15 mouse cellular contexts compared by ENCODE assay signal in genomic region chr10:89720796-89721195, GRCm38 (mm10). TPM values are rescaled to one million over a fixed set of nuclear protein-coding genes. Genes with fewer than 3 reads are reported as not detected.
DNase-seq lines count a peak whose midpoint lies in the region; ATAC-seq and TF ChIP-seq lines count a peak whose summit lies in the region.
"Had no signal": no experiment of that assay in that cellular context is flagged by ENCODE, and none has a peak within 500 bp of the region (broad histone marks: within the 10 kb centered on the region; RNA-seq: fewer than 3 reads in every experiment).

No protein-coding gene starts in this region.

- no peak for ATAC-seq in liver, embryonic 12.5 days
- no peak for ATAC-seq in hindbrain, postnatal 0 days

- TF ChIP-seq CTCF in liver, adult 2 months (IDR thresholded peaks at IDR 0.05; ENCODE audit: low read depth, low read length): no peak
- no peak for TF ChIP-seq CTCF in hindbrain, postnatal 0 days (IDR thresholded peaks at IDR 0.05; ENCODE audit: low read depth)

- TF ChIP-seq POLR2A in liver, adult 2 months (IDR thresholded peaks at IDR 0.05; ENCODE audit: extremely low read depth, insufficient read depth, low read length): no peak

- peak; percentile 82 to 92 for DNase-seq in adrenal gland, adult (ENCODE audit: inconsistent age in 2 of 2, low spot score in 1 of 2)
- no peak for DNase-seq in adrenal gland, postnatal 4 days (ENCODE audit: low spot score in 2 of 2)
- peak; percentile 30 to 34 for DNase-seq in heart, adult 9 months (ENCODE audit: low spot score in 2 of 2)
- DNase-seq in heart, postnatal 36 days: no peak
- peak; percentile 88 for DNase-seq in liver, adult 2 months (ENCODE audit: extremely low read depth, low read depth, low spot score)
- DNase-seq in thymus, postnatal 14 days: no peak
- no peak for DNase-seq in hindbrain, postnatal 0 days (ENCODE audit: low spot score)
- DNase-seq: cerebellum, adult 8-10 months; lung, adult 18-20 months; lung, postnatal 36 days; thymus, adult 18-20 months had no signal

- H3K27ac ChIP-seq in liver, adult 2 months (replicated peaks; ENCODE audit: insufficient read depth, low read depth, low read length): no peak overlapping the region
- H3K27ac ChIP-seq in liver, embryonic 12.5 days: no peak overlapping the region
- no peak overlapping the region for H3K27ac ChIP-seq in hindbrain, postnatal 0 days
- H3K27ac ChIP-seq: embryonic facial prominence, embryonic 15.5 days; forebrain, embryonic 12.5 days; midbrain, embryonic 10.5 days had no signal

- WGBS in liver, adult 2 months: 27% methylated on average over 3 of the region's 3 CpGs
- 86% methylated on average over 3 of the region's 3 CpGs for WGBS in liver, embryonic 12.5 days (ENCODE audit: insufficient replicate concordance)
- WGBS in hindbrain, postnatal 0 days: 85% methylated on average over 3 of the region's 3 CpGs

- no peaks in the 10 kb centered on the region for H3K27me3 ChIP-seq in liver, adult 2 months (ENCODE audit: control insufficient read depth, insufficient read depth, low read length)
- no peaks in the 10 kb centered on the region for H3K27me3 ChIP-seq in liver, embryonic 12.5 days (replicated peaks)
- no peaks in the 10 kb centered on the region for H3K27me3 ChIP-seq in hindbrain, postnatal 0 days (ENCODE audit: insufficient read depth, low read length)
- H3K27me3 ChIP-seq: embryonic facial prominence, embryonic 15.5 days; forebrain, embryonic 12.5 days had no signal

- H3K9ac ChIP-seq in liver, adult 2 months (ENCODE audit: low read depth, low read length): no peak overlapping the region
- no peak overlapping the region for H3K9ac ChIP-seq in liver, embryonic 12.5 days
- no peak overlapping the region for H3K9ac ChIP-seq in hindbrain, postnatal 0 days (replicated peaks; ENCODE audit: low read length)
- H3K9ac ChIP-seq: embryonic facial prominence, embryonic 15.5 days; forebrain, embryonic 12.5 days had no signal

- H3K4me1 ChIP-seq in liver, adult 2 months (ENCODE audit: control insufficient read depth, insufficient read depth, low read length): peaks cover 15% of the 10 kb centered on the region
- no peaks in the 10 kb centered on the region for H3K4me1 ChIP-seq in liver, embryonic 12.5 days
- H3K4me1 ChIP-seq in hindbrain, postnatal 0 days (ENCODE audit: insufficient read depth, low read length): no peaks in the 10 kb centered on the region
- H3K4me1 ChIP-seq: embryonic facial prominence, embryonic 15.5 days; forebrain, embryonic 12.5 days; midbrain, embryonic 10.5 days had no signal

- peaks cover 30% of the 10 kb centered on the region for H3K36me3 ChIP-seq in liver, adult 2 months (ENCODE audit: control insufficient read depth, insufficient read depth, low read length)
- peaks cover 59% of the 10 kb centered on the region for H3K36me3 ChIP-seq in liver, embryonic 12.5 days
- H3K36me3 ChIP-seq in hindbrain, postnatal 0 days (ENCODE audit: insufficient read depth, low read length): peaks cover 19% of the 10 kb centered on the region; the same call in 1 of the 2 replicates

- intact Hi-C loops in heart, postnatal 36 days (cut with DNase I): no loop called here

- H3K4me3 ChIP-seq in liver, adult 2 months (ENCODE audit: insufficient read depth, low read depth, low read length): no peak overlapping the region
- no peak overlapping the region for H3K4me3 ChIP-seq in liver, embryonic 12.5 days
- no peak overlapping the region for H3K4me3 ChIP-seq in hindbrain, postnatal 0 days (ENCODE audit: low read length)
- H3K4me3 ChIP-seq: embryonic facial prominence, embryonic 15.5 days; forebrain, embryonic 12.5 days; midbrain, embryonic 10.5 days had no signal

- no peaks in the 10 kb centered on the region for H3K9me3 ChIP-seq in liver, embryonic 12.5 days (replicated peaks)
- H3K9me3 ChIP-seq in hindbrain, postnatal 0 days (ENCODE audit: low read length): no peaks in the 10 kb centered on the region
- H3K9me3 ChIP-seq: embryonic facial prominence, embryonic 15.5 days; forebrain, embryonic 12.5 days; midbrain, embryonic 10.5 days had no signal

- H3K79me2 ChIP-seq in liver, adult 2 months (ENCODE audit: control insufficient read depth, insufficient read depth, low read length): peaks cover 2% of the 10 kb centered on the region; the same call in 1 of the 2 replicates

- no peak overlapping the region for H3K4me2 ChIP-seq in liver, embryonic 12.5 days
- H3K4me2 ChIP-seq in hindbrain, postnatal 0 days (ENCODE audit: low read depth, low read length): no peak overlapping the region
- H3K4me2 ChIP-seq: embryonic facial prominence, embryonic 15.5 days; forebrain, embryonic 12.5 days had no signal

RNA-seq across cellular contexts. Expression of gene Actr6, which starts 11.3 kb away (rescaled TPM):
- total RNA-seq in adrenal gland, postnatal 4 days (2021): 10 to 100 TPM; 23.0 to 26.0 TPM
- total RNA-seq in heart, postnatal 36 days (2021): 10 to 100 TPM; 10.7 to 12.9 TPM
- 14.2 and 19.6 TPM in 2 replicates for total RNA-seq in liver, adult 2 months (2014; rRNA removed)
- 1.4 and 1.8 TPM in 2 replicates for polyA plus RNA-seq in liver, adult 2 months (2012; rRNA removed)
- 19.1 and 21.5 TPM in 2 replicates for polyA plus RNA-seq in liver, embryonic 12.5 days (2016; fragmentation: Nextera tagmentation; extraction: Ambion mirVana)
- 15.1 and 19.0 TPM in 2 replicates for total RNA-seq in hindbrain, postnatal 0 days (2014; rRNA removed)
- polyA plus RNA-seq in hindbrain, postnatal 0 days (2015; fragmentation: Nextera tagmentation; extraction: Ambion mirVana): 53.6 and 61.1 TPM in 2 replicates

RNA-seq across cellular contexts. Expression of gene Uhrf1bp1l, which starts 24.0 kb away (rescaled TPM):
- 10 to 100 TPM; 69.0 to 71.5 TPM for total RNA-seq in adrenal gland, postnatal 4 days (2021)
- 10 to 100 TPM; 23.5 to 25.4 TPM for total RNA-seq in heart, postnatal 36 days (2021)
- total RNA-seq in liver, adult 2 months (2014; rRNA removed): 38.6 and 40.8 TPM in 2 replicates
- 16.0 and 16.5 TPM in 2 replicates for polyA plus RNA-seq in liver, adult 2 months (2012; rRNA removed)
- polyA plus RNA-seq in liver, embryonic 12.5 days (2016; fragmentation: Nextera tagmentation; extraction: Ambion mirVana): 14.5 and 14.8 TPM in 2 replicates
- total RNA-seq in hindbrain, postnatal 0 days (2014; rRNA removed): 28.5 and 28.9 TPM in 2 replicates
- 32.3 TPM in 2 replicates for polyA plus RNA-seq in hindbrain, postnatal 0 days (2015; fragmentation: Nextera tagmentation; extraction: Ambion mirVana)

RNA-seq across cellular contexts. Expression of gene Scyl2, which starts 34.7 kb away (rescaled TPM):
- total RNA-seq in adrenal gland, postnatal 4 days (2021): 10 to 100 TPM; 39.5 to 39.8 TPM
- total RNA-seq in heart, postnatal 36 days (2021): 10 to 100 TPM; 15.8 to 16.6 TPM
- total RNA-seq in liver, adult 2 months (2014; rRNA removed): 18.4 and 20.1 TPM in 2 replicates
- polyA plus RNA-seq in liver, adult 2 months (2012; rRNA removed): 10.8 and 11.3 TPM in 2 replicates
- 6.2 and 7.4 TPM in 2 replicates for polyA plus RNA-seq in liver, embryonic 12.5 days (2016; fragmentation: Nextera tagmentation; extraction: Ambion mirVana)
- 31.2 and 32.7 TPM in 2 replicates for total RNA-seq in hindbrain, postnatal 0 days (2014; rRNA removed)
- 6.9 and 7.1 TPM in 2 replicates for polyA plus RNA-seq in hindbrain, postnatal 0 days (2015; fragmentation: Nextera tagmentation; extraction: Ambion mirVana)

Comparison
In these comparisons a context has a peak if more than half of its experiments do, and no peak if none do; other contexts are left out.
1. DNase-seq: peak in adrenal gland, adult (2 of 2), heart, adult 9 months (2 of 2) and liver, adult 2 months (single experiment); none in adrenal gland, postnatal 4 days (0 of 2), heart, postnatal 36 days (0 of 2), thymus, postnatal 14 days (single experiment) and hindbrain, postnatal 0 days (single experiment).